Mouse (Mus musculus) lung, postnatal 25 days (tissue): Measurements from ENCODE around the gene Atp8a2.
A peak's percentile ranks its signal among the peaks of the same experiment; 100 is the strongest.

Source experiments
- DNase-seq: peaks from one replicate; pipeline ENCODE4 v3.0.0; 2022; ENCODE audit warnings: low spot score

Gene Atp8a2

DNA sequence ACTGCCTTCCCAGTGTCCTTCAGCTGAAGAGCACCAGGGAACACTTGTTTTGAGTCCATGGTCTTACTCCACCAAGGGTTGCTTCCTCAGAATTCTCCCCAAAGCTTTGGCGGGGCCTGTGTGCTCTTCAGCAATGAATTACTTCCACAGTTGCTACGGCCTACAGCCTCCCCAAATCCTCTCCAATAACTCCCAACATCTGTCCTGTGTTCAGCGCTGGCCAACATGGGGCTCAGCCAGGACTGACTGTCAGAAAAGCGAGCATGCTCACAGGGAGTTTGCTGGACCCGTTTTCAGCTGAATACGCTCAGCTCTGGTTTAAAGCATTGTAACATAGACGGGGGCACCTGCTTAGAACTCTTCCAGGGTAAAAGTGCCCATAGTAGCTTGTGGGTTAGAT is 489.0 kb downstream of the Atp8a2 start:
- no peak for DNase-seq

DNA sequence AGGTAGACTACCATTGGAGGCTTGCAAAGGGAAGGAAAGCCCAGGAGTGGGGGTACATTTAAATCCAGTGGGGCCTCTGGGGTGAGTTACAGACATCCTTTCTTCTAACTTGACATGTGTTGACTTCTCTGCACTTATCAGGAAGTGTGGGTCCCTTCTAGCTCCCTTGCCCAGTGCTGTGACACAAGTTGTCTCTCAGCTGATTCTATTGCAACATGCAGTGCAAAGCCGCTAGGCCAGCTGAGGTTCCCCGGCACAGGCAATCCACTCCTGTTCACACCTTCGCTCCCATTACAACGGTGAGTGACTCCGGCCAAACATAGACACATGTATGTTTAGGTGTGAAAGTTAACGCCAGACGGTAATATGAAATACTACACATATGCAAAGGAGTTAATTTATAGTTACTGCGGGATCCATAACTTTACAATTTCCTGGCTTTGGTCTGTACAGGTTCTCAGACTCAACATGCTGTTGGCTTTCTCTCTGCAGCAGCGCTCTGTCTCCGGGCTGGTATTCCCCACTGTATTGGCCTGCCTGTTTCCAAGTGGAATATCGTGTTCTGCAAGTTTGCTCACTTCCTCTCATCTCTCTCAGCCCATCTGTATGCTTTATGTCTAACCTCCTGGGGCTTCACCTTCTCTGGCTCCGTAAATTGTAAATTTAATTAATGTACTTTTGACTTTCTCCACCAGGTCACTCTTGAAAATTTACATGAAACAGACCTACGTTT is 491.5 kb downstream of the Atp8a2 start:
- DNase-seq: no peak

DNA sequence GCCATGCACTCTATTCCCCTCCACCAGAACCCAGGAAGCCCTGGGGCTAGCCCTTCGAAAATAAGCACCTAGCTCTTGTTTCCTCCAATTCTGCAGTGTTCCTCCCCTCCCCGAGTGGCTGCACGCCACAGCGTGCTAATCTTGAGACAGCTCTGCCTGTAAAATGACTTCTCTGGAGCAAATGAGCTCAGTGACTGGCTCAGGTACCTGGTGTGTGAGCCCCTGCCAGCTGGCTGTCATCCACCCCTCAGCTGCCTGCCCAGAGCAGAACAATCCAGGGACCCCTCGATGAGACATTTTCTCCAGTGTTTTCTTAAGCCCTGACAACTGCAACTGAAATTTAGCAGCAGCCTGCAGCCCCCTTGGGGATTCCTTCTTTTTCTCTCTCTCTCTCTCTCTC is 495.5 kb downstream of the Atp8a2 start:
- no peak for DNase-seq

DNA sequence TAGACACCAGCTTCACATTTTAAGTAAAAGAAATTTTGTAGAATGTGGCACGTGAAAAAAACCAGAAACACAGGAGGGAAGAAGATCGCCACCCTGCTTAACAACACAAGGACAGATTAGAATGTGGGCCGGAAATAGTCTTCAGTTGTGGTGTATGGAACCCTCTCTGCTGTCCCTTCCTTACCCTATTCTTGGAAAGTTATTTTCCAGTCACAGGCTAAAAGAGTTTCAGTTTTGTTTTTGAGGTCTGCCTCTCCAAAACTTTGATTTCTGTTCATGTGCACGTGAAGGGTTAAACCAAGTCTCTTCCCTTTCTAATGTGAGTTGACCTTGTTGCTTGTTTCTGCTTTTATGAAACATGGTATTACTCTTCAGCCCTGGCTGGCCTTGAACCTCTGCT is 501.8 kb downstream of the Atp8a2 start:
- DNase-seq: no peak

DNA sequence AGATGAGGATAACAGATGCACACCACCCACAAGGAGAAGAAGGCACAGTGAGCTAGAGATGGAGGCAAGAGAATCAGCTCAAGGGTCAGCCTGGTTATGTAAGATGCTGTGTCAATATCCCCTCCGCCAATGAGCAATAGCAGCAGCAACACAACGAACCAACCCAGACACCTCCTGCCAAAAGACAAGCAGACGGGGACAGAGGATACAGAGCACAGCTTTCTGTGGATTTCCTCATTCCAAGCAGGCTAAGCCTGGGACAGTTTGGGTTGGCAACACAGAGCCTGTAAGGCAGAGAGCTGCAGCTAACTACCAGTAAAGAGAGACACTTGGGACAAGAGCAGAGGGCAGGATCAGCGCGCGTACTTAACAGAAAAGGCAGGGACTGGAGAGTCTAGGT is 504.8 kb downstream of the Atp8a2 start:
- DNase-seq: peak; percentile 38

DNA sequence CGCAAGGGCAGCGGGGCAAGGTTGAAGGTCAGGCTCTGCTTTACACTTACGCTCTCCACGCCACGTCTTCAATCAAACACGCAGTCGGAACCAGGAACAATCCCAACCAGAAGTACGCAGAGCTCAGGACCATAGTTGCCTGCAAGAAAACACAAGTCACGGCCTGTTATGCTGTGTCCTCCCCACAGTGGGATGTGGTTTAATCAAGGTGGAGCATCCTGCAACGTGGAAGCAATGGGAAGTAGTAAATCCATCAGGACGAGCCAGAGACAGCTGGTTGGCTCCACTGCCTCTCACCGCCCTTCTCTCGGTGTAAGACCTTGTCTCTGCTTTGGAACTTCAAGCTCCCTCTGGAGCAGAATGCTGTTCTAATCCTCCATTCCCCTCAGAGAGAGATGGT is 505.6 kb downstream of the Atp8a2 start:
- DNase-seq: no peak

DNA sequence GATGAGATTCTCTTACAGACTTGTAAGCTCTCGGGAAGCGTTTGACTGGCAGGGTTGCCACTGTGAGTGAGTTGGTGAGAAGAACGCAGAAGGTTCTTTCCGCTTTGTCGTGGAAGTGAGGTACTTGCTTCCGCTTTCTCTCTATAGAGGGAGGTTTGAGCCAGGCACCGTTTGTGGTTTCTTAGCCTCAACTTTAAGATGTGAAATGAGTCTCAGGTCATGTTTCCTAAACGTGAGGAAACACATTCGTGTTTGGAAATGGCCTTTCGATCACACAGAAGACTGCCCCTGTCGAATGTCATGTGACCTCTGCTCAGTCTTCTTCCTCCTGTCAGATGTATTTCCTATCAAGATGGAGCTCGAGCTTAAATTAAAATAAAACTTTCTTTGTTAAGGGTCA is 506.0 kb downstream of the Atp8a2 start:
- no peak for DNase-seq

DNA sequence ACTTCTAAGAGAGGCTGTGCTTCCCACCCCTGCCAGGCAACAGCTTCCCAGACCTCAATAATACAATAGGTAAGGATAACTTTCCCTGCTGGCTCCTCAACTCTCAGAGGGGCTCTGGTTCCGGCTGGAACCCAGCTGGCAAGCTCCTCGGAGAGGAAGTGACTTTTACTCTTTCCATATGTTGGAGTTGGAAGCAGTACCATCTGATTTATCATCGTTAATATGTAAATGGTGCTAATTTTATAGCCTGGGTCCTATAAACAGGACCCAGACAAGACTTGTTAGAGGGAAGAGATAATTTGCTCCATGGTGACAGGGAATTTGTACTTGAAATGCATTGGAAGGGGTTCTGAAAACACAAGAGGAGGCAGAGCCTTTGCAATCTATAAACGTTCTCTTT is 507.4 kb downstream of the Atp8a2 start:
- DNase-seq: no peak

DNA sequence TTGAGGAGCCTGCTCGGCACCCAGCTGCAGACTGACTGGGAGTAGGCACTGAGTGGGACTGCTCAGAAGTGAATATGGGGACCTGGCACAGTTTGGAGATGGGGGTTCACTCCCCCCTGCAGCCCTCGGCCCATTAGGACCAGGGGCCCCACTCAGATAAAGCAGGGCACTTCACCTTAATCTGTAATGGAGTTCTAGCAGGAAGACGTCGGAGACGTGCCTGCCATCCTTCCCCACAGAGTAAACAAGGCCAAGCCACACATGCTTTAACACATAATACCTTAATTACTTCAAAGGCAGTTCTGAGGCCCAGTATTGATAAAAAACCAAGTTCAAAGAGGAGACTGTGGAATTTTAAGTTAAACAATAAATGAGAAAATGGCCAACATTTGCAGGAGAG is 510.8 kb downstream of the Atp8a2 start:
- DNase-seq: no peak

DNA sequence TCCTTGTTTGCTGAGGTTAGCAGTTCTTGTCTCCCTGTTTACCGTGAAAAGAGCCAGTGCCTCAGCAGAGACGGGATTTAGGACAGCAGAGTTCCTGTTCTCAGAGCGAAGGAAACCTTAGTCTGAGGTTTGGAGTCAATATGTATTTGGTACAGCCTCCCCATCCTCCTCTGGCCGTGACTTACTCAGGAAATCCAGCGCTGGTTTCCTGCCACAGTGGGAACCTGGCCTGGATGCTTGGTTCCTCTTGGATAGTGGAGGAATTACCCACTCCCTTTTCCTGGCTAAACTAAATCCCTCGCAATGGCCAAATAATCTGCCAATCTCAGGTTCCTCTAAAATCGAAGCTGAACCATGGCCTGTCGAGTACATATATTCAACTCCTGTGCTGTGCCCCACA is 511.6 kb downstream of the Atp8a2 start:
- no peak for DNase-seq

DNA sequence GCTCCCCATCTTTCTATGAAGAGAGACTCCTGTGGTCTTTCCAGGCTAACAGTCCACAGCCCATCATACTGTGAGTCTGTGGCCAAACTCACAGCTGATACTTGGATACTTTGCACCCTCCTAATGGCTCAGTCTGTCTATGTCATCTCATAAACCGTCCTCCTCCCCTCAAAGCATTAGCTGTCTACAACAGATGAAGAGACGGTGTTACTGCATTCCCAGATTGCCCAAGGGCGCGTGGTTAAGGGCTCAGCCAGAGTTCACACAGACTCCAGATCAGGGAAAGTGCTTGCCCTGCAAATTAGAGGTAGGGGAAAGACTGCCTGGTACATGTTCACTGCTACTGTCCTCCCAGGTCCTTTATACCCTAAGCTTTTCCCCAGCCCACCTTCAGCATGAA is 515.1 kb downstream of the Atp8a2 start:
- DNase-seq: no peak

DNA sequence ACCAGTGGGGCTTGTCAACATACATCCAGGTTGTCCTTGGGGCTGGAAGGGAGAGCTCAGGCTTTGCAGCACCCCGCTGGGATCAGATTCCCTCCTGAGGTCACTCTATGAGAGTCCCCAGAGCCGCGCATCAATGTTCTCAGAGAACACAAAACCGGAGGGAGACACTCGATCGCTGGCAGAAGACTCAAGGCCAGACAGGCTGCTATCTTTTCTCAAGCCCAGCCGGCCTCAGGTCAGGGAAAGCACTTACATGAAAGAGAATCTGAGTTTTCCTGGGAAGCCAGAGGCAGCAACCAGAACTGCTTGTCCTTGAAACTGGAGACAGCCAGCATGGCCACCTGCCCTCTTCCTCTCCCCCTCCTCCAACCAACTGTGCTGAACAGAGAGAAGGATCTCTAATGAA is 519.4 kb downstream of the Atp8a2 start:
- DNase-seq: no peak

DNA sequence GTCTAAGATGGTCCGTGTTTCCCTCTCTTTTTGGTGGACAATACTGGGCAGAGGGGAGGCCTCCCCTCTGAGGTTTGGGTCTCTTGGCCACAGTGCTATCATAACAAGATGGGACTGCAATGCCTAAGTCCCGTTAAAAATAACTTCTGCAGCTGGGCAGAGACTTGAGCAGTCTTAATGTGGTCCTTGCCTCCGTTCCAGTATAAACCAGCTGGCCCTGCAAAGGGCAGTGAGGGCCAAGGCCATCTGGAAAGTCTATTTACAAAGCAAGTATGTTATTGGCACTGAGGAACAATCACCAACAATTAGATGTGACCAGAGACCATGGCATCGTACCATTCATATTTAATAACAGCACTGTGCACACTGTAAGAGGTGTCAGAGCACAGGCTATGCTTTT is 521.6 kb downstream of the Atp8a2 start:
- no peak for DNase-seq

DNA sequence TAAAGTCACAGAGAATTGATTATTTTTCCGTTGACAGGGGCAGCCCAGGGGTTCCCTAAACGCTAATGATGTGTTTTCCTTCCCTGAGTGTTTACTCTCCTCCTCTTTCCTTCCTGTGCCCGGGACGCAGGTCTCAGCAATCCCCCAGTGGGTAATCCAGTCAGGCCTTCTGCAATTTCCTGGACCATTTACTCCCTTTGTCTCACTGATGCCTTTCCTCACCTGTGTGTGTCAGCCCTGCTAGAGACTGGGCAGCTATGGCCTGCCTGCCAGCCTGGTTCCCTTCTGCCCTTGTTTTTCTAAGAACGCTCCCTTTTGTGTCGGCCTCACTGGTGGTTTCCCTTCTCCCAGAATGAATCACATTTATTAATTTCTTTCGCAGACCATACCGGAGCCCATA is 522.4 kb downstream of the Atp8a2 start:
- DNase-seq: no peak

DNA sequence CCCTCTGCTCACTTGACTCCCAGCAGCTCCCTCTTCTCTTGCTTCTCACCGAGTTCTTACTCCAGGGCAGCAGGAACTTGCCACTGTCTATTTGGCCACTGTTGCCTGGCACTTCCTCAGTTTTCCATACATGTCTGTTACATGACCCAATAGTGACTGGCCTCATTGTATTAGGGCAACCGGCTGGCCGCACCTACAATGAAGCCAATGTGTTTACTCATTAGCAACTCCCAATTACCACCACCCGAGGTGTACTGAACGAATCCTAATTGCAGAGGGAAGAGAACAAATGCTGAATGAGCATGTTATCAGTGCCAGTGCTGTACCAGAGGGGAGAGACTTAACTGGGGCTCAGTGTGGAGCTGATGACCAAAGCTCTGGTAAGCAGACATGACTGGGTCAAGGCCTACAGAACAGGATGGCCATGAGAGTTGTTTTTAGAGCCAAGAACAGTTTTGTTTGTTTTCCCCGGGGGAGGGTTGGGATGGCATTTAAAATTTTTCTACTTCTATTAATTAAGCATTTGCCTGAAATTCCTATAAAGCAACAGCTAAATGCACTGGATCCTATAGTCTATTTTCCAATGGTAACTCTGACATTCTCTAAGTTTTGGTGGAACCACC is 524.0 kb downstream of the Atp8a2 start:
- no peak for DNase-seq

DNA sequence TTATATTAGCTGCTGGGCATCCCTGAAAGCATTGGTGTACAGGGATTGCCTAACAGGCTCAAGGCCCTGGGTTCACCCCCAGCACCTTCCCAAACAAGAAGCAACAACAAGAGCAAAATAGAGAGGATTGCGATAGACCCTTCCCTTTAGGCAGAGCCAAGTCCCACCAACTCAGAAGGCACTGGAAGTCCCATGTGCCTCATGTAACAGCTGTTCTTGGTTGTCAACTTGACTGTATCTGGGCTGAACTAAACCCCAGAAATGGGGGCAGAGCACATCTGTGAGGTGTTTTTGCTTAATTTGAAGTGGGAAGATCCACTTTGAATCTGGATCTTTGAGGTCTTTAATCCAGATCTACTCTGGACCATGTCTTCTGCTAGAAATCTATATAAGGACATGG is 539.9 kb downstream of the Atp8a2 start:
- DNase-seq: no peak

DNA sequence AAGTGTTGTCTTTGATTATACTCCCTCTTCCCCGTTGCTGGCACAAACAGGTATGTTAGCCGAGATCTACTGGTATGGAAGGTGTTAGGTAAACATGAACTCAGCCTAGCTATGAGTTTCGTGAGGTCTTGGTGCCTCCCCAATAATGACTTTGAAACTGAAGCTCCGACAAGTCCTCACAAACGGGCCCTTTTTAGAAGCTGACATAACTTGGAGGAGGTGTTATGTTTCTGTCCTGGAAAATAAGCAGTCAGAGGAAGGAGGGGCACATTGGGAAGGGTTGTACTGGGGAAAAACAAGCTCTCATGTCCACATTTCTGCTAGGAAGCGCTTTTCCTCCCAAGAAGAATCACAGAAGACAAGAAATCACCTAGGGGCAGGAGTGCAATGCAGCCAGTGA is 540.4 kb downstream of the Atp8a2 start:
- no peak for DNase-seq

DNA sequence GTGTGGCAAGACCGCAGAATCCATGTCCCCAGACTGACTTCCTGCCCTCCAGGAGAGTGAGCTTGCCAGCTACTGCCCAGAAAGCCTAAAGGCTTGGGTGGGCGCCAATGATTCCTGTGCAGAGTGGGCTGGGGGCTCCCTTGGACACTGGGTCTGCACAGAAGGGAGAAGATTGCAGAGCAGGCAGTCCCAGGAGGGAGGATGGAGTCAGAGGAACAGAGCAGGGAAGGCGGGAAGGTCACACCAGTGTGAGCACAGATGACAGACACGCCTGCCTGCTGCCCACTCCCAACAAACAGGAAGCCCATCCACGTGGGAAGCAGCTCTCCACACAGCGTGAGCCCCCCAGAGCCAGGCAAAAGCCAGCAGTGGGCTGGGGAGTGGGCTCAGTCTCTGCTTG is 547.6 kb downstream of the Atp8a2 start:
- DNase-seq: no peak

DNA sequence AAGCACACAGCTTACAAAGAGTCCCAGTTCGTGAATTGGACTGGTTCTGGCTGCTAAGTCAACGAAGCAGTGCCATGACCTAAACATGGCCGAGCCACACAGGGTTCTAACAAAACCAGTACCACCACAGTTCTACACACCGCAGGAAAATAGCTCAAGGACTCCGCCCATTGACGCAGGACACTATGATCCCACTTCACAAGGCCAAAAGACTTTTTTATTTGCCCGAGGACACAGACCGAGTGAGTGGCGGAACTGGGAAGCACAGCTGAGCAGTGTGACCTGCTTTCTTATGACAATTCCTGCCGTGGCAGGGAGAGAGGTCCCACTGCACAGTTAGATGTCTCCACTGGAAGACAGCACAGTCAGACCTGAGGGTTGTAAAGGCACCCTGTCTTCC is 548.4 kb downstream of the Atp8a2 start:
- DNase-seq: no peak

DNA sequence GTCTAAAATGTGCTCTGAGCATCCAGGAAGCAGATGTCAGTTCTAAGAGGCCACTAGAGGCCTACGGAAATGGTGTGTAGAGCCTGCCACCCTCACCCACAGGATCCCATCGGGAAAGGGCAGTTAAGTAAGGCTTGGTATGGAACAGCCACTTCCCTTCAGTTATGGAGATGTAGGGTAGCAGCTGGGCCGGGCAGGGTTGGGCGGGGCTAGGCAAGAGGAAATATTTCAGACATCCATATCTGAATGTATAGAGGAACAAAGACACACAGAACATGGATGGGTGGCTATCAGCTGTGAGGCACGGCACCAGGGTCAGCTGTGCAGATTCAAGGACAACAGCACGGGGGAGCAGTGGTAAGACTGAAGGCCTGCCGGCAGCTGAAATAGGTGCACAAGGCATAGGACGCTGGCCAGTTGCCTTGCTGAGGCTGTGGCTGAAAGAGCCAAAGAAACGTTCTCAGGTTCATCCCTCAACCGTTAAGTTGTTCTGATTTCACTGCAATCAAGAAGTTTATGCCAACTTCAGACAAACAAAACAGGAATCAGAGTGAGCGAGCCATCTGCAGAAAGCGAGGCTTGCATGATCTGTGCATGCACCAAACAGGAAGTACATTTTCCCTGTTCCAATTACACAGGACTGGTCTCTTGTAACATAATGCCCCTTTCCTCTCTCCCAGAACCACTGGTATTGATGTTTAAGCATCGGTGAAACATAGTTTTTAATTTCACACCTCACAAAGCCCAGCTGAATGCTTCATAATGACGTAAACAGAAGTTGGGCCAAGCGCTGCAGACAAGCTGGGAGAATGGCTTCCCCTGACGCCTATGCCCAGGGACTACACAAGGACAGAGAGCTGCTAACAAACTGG is 549.9 kb downstream of the Atp8a2 start:
- DNase-seq: no peak

DNA sequence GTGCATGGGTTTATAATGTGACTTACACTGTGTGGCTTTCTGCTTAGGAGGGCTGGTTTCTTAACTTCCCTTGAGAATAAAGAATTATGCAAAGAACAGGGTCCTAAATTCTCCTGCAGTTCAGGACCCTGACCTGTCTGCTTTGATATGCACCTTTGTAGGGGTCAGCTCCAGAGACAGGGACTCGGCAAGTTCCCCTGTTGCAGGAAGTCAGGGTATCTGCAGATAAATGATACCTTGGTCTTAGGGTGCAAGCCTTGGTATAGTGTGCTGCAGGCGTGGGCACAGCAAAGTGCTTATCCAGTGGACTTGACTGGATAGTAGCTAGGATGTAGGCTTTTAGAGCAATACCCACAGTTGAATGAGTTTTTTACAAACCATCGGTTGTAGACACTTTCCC is 552.1 kb downstream of the Atp8a2 start:
- no peak for DNase-seq

DNA sequence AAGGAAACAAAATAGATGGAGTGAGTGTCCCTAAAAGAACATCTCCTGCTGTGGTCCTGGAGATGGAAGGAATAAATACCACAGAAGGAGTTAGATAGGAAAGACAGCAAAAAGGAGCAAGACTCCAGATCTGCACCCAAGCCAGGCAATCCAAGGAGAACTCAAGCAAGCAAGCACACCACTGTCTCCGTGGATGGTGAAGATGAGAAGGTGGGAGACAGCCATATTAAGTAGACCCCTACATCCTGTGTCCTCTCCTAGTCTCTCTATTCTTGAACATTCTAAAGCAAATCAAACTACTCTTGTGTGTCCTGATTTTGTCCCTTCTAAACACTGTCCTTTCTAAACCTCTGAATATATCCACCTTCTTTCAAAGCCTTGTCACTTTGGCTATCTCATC is 552.8 kb downstream of the Atp8a2 start:
- DNase-seq: no peak

DNA sequence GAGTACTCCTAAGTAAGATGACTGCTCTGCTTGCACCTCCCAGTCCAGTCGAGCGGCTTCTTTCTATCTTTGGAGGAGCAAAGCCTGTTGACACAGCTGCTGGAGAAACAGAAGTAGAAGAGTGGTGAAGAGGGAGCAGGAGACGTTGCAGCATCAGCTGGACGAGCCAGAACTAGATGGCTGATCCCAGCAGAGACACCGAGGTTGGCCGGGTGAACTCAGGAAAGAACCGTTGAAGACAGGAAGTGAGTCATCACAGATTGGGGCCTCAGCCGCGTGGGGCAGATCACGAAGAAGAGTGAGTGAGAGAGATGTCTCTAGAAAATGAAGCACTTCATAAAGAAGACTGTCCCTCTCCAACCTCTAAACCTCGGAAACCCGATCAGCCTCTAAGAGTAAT is 553.4 kb downstream of the Atp8a2 start:
- no peak for DNase-seq
